Mouse (Mus musculus): Measurements from ENCODE around the gene Snx6. TPM values are rescaled to one million over a fixed set of nuclear protein-coding genes. Genes with fewer than 3 reads are reported as not detected.
A peak's percentile ranks its signal among the peaks of the same experiment; 100 is the strongest.
"Not testable (repeated sequence)": the region's sequence is repeated elsewhere in the genome, so short reads cannot be mapped to it uniquely, and the experiment has no call there.

Gene Snx6
- polyA plus RNA-seq, 1 experiment = 8.9 TPM

GRCm38 (mm10) chr12:54734307-54735131, 61.0 kb downstream of the Snx6 start:
- WGBS = 3% methylated on average over 5 of the region's 49 CpGs
- peak overlapping the region; percentile 60; the same call in 1 of the 2 replicates for H3K27ac ChIP-seq (ENCODE audit: insufficient read depth, low read length)
- H3K4me1 ChIP-seq (ENCODE audit: control insufficient read depth, insufficient read depth, insufficient read length); H3K36me3 ChIP-seq (ENCODE audit: control insufficient read depth, insufficient read depth, low read length); H3K4me3 ChIP-seq (ENCODE audit: extremely low read depth, insufficient read depth, insufficient read length); H3K27me3 ChIP-seq (ENCODE audit: control insufficient read depth, insufficient read depth, low read length); DNase-seq (ENCODE audit: low read depth in 1 of 2, low spot score in 2 of 2): not testable (repeated sequence)
- peak; percentile 15 for TF ChIP-seq POLR2A (IDR thresholded peaks at IDR 0.05; ENCODE audit: low read depth, low read length)

- not testable (repeated sequence) for H3K27ac ChIP-seq (ENCODE audit: insufficient read depth, low read length); H3K36me3 ChIP-seq (ENCODE audit: control insufficient read depth, insufficient read depth, low read length); H3K27me3 ChIP-seq (ENCODE audit: control insufficient read depth, insufficient read depth, low read length); H3K4me3 ChIP-seq (ENCODE audit: extremely low read depth, insufficient read depth, insufficient read length); H3K4me1 ChIP-seq (ENCODE audit: control insufficient read depth, insufficient read depth, insufficient read length); DNase-seq (ENCODE audit: low read depth in 1 of 2, low spot score in 2 of 2)
- WGBS = no CpG with 5 or more reads among the region's 56 CpGs
These were observed 66.1 kb downstream of the Snx6 start for GRCm38 (mm10) chr12:54729140-54730059.

- DNase-seq (ENCODE audit: low read depth in 1 of 2, low spot score in 2 of 2); H3K27me3 ChIP-seq (ENCODE audit: control insufficient read depth, insufficient read depth, low read length); H3K4me1 ChIP-seq (ENCODE audit: control insufficient read depth, insufficient read depth, insufficient read length); H3K27ac ChIP-seq (ENCODE audit: insufficient read depth, low read length); H3K4me3 ChIP-seq (ENCODE audit: extremely low read depth, insufficient read depth, insufficient read length); H3K36me3 ChIP-seq (ENCODE audit: control insufficient read depth, insufficient read depth, low read length): not testable (repeated sequence)
- no CpG with 5 or more reads among the region's 56 CpGs for WGBS
These were observed 76.4 kb downstream of the Snx6 start for GRCm38 (mm10) chr12:54718871-54719786.

- WGBS = 80% methylated on average over 5 of the region's 11 CpGs
- DNase-seq (ENCODE audit: low read depth in 1 of 2, low spot score in 2 of 2); H3K36me3 ChIP-seq (ENCODE audit: control insufficient read depth, insufficient read depth, low read length); H3K27me3 ChIP-seq (ENCODE audit: control insufficient read depth, insufficient read depth, low read length); H3K4me3 ChIP-seq (ENCODE audit: extremely low read depth, insufficient read depth, insufficient read length); H3K27ac ChIP-seq (ENCODE audit: insufficient read depth, low read length); H3K4me1 ChIP-seq (ENCODE audit: control insufficient read depth, insufficient read depth, insufficient read length): not testable (repeated sequence)
These were observed 78.0 kb downstream of the Snx6 start for GRCm38 (mm10) chr12:54717516-54717915.

GRCm38 (mm10) chr12:54713822-54714626, 81.5 kb downstream of the Snx6 start:
- H3K27me3 ChIP-seq (ENCODE audit: control insufficient read depth, insufficient read depth, low read length); H3K27ac ChIP-seq (ENCODE audit: insufficient read depth, low read length); H3K36me3 ChIP-seq (ENCODE audit: control insufficient read depth, insufficient read depth, low read length); H3K4me1 ChIP-seq (ENCODE audit: control insufficient read depth, insufficient read depth, insufficient read length); H3K4me3 ChIP-seq (ENCODE audit: extremely low read depth, insufficient read depth, insufficient read length); DNase-seq (ENCODE audit: low read depth in 1 of 2, low spot score in 2 of 2): not testable (repeated sequence)
- WGBS = 0% methylated on average over 5 of the region's 48 CpGs

GRCm38 (mm10) chr12:54710494-54710879, 85.0 kb downstream of the Snx6 start:
- 0% methylated on average over 4 of the region's 8 CpGs for WGBS
- DNase-seq (ENCODE audit: low read depth in 1 of 2, low spot score in 2 of 2); H3K4me3 ChIP-seq (ENCODE audit: extremely low read depth, insufficient read depth, insufficient read length); H3K4me1 ChIP-seq (ENCODE audit: control insufficient read depth, insufficient read depth, insufficient read length); H3K36me3 ChIP-seq (ENCODE audit: control insufficient read depth, insufficient read depth, low read length); H3K27me3 ChIP-seq (ENCODE audit: control insufficient read depth, insufficient read depth, low read length): not testable (repeated sequence)
- peak overlapping the region; percentile 29; the same call in 1 of the 2 replicates for H3K27ac ChIP-seq (ENCODE audit: insufficient read depth, low read length)

- WGBS = 0% methylated on average over 13 of the region's 44 CpGs
- Histone ChIP-seq H3K27ac (ENCODE audit: insufficient read depth, low read length) (peak overlapping the region; percentile 35; the same call in 1 of the 2 replicates), H3K4me3 (ENCODE audit: extremely low read depth, insufficient read depth, insufficient read length) (peak overlapping the region; percentile 40; the same call in 1 of the 2 replicates)
These were observed 85.6 kb downstream of the Snx6 start for GRCm38 (mm10) chr12:54709691-54710493.

More at GRCm38 (mm10) chr12:54709691-54710493, 85.6 kb downstream of the Snx6 start:
- not testable (repeated sequence) for DNase-seq (ENCODE audit: low read depth in 1 of 2, low spot score in 2 of 2); H3K27me3 ChIP-seq (ENCODE audit: control insufficient read depth, insufficient read depth, low read length); H3K4me1 ChIP-seq (ENCODE audit: control insufficient read depth, insufficient read depth, insufficient read length); H3K36me3 ChIP-seq (ENCODE audit: control insufficient read depth, insufficient read depth, low read length)

All from spleen, adult 2 months (tissue).